Mouse (Mus musculus) CH12.LX (cell line): Measurements from ENCODE around the gene Gm45233. TPM values are rescaled to one million over a fixed set of nuclear protein-coding genes. Genes with fewer than 3 reads are reported as not detected.

Experiments used
- DNase-seq: peaks from one replicate; pipeline ENCODE4 v3.0.0-alpha.2; 2013; ENCODE audit errors: extremely low read depth
- H3K27ac ChIP-seq: 2 replicates; pipeline ENCODE4 v1.5.1; 2012; ENCODE audit warnings: low read depth, mild to moderate bottlenecking, control low read depth, moderate library complexity; ENCODE audit not compliant: insufficient read depth
- H3K27me3 ChIP-seq: replicated peaks from 2 replicates; pipeline ENCODE3; 2012; ENCODE audit warnings: inconsistent platforms
- H3K36me3 ChIP-seq, 2 experiments: replicated peaks in 1 of 2; 2 replicates each; pipeline versions ENCODE3 to v1.6.1; 2012; ENCODE audit warnings: inconsistent platforms in 1 of 2, low read length in 1 of 2, mild to moderate bottlenecking in 1 of 2, mixed read lengths in 1 of 2, moderate library complexity in 1 of 2; ENCODE audit not compliant: control insufficient read depth in 1 of 2, insufficient read depth in 1 of 2
- H3K4me1 ChIP-seq, 2 experiments: 2 replicates each; pipeline ENCODE4 v1.6.1; 2012; ENCODE audit warnings: inconsistent platforms in 1 of 2, moderate library complexity in 1 of 2; ENCODE audit not compliant: insufficient read depth in 2 of 2, control insufficient read depth in 1 of 2
- H3K4me2 ChIP-seq: 2 replicates; pipeline ENCODE4 v1.6.1; 2012; ENCODE audit warnings: low read depth, mild to moderate bottlenecking, control low read depth; ENCODE audit not compliant: poor library complexity, insufficient read depth, severe bottlenecking
- H3K4me3 ChIP-seq, 3 experiments: fragments of 150-350 bp in 1 of 3; sonication (generic) in 1 of 3; replicated peaks in 1 of 3; 2 replicates each; pipeline versions ENCODE3 to v1.5.1; 2011 to 2012; ENCODE audit warnings: low read depth in 2 of 3, low read length in 2 of 3, mild to moderate bottlenecking in 2 of 3, moderate library complexity in 2 of 3, control low read depth in 1 of 3, improper control_type of control experiment in 1 of 3, inconsistent platforms in 1 of 3, mixed read lengths in 1 of 3; ENCODE audit not compliant: poor library complexity in 1 of 3
- H3K79me2 ChIP-seq: replicated peaks from 2 replicates; pipeline ENCODE4 v1.6.1; 2012; ENCODE audit warnings: mild to moderate bottlenecking, moderate library complexity; ENCODE audit not compliant: control insufficient read depth, poor library complexity, insufficient read depth, severe bottlenecking; ENCODE audit errors: extremely low read depth
- H3K9ac ChIP-seq: 2 replicates; pipeline ENCODE4 v1.6.1; 2012; ENCODE audit warnings: low read depth, mild to moderate bottlenecking, control low read depth, moderate library complexity; ENCODE audit not compliant: insufficient read depth
- H3K9me3 ChIP-seq: replicated peaks from 2 replicates; pipeline ENCODE3; 2012; ENCODE audit warnings: low read length, inconsistent platforms, mixed read lengths
- CHD1 ChIP-seq: IDR thresholded peaks from 2 replicates; pipeline ENCODE4 v1.6.1; 2012; ENCODE audit warnings: low read depth, low read length, improper control_type of control experiment, inconsistent platforms
- CHD2 ChIP-seq: IDR thresholded peaks from 2 replicates; pipeline ENCODE4 v1.6.1; 2011; ENCODE audit warnings: low read length, improper control_type of control experiment
- ELF1 ChIP-seq: IDR thresholded peaks from 2 replicates; pipeline ENCODE4 v1.6.1; 2014; ENCODE audit warnings: low read depth, mild to moderate bottlenecking, inconsistent platforms, low read length, improper control_type of control experiment
- EP300 ChIP-seq: IDR thresholded peaks from 2 replicates; pipeline ENCODE4 v1.6.1; 2011; ENCODE audit warnings: low read length, improper control_type of control experiment
- ETS1 ChIP-seq: conservative IDR thresholded peaks from 2 replicates; pipeline ENCODE4 v1.6.1; 2012; ENCODE audit warnings: low read depth, mild to moderate bottlenecking, inconsistent platforms, low read length, improper control_type of control experiment, moderate library complexity
- HCFC1 ChIP-seq: IDR thresholded peaks from 2 replicates; pipeline ENCODE4 v1.6.1; 2012; ENCODE audit warnings: low read depth, mild to moderate bottlenecking, inconsistent platforms, low read length, improper control_type of control experiment
- IRF4 ChIP-seq: IDR thresholded peaks from 2 replicates; pipeline ENCODE4 v1.6.1; 2014; ENCODE audit warnings: low read depth, mild to moderate bottlenecking, inconsistent platforms, low read length, improper control_type of control experiment
- JUN ChIP-seq: IDR thresholded peaks from 2 replicates; pipeline ENCODE4 v1.6.1; 2011; ENCODE audit warnings: low read depth, mild to moderate bottlenecking, low read length, improper control_type of control experiment, moderate library complexity; ENCODE audit not compliant: insufficient read depth
- JUND ChIP-seq: conservative IDR thresholded peaks from 2 replicates; pipeline ENCODE4 v1.6.1; 2011; ENCODE audit warnings: low read depth, low read length, improper control_type of control experiment
- KAT2A ChIP-seq: IDR thresholded peaks from 2 replicates; pipeline ENCODE4 v1.6.1; 2012; ENCODE audit warnings: low read length, improper control_type of control experiment, inconsistent platforms; ENCODE audit not compliant: insufficient replicate concordance
- MAFK ChIP-seq: IDR thresholded peaks from 2 replicates; pipeline ENCODE4 v1.6.1; 2011; ENCODE audit warnings: low read length, improper control_type of control experiment; ENCODE audit not compliant: insufficient replicate concordance
- MXI1 ChIP-seq: IDR thresholded peaks from 2 replicates; pipeline ENCODE4 v1.6.1; 2011; ENCODE audit warnings: mild to moderate bottlenecking, low read depth, low read length, improper control_type of control experiment
- NELFE ChIP-seq: IDR thresholded peaks from 2 replicates; pipeline ENCODE4 v1.6.1; 2011; ENCODE audit warnings: low read depth, low read length, improper control_type of control experiment
- NRF1 ChIP-seq: IDR thresholded peaks from 2 replicates; pipeline ENCODE4 v1.6.1; 2014; ENCODE audit warnings: low read depth, mild to moderate bottlenecking, inconsistent platforms, low read length, improper control_type of control experiment, moderate library complexity
- POLR2A ChIP-seq: IDR thresholded peaks from 2 replicates; pipeline ENCODE4 v1.6.1; 2011; ENCODE audit warnings: low read depth, mild to moderate bottlenecking, improper control_type of control experiment, low read length
- POLR2AphosphoS2 ChIP-seq: IDR thresholded peaks from 2 replicates; pipeline ENCODE4 v1.6.1; 2011; ENCODE audit warnings: low read depth, low read length, improper control_type of control experiment
- RAD21 ChIP-seq: IDR thresholded peaks from 2 replicates; pipeline ENCODE4 v1.6.1; 2011; ENCODE audit warnings: low read depth, mild to moderate bottlenecking, low read length, improper control_type of control experiment, moderate library complexity
- SIN3A ChIP-seq: IDR thresholded peaks from 2 replicates; pipeline ENCODE4 v1.6.1; 2012; ENCODE audit warnings: low read length, improper control_type of control experiment, inconsistent platforms
- SMC3 ChIP-seq: IDR thresholded peaks from 2 replicates; pipeline ENCODE4 v1.6.1; 2011; ENCODE audit warnings: low read depth, low read length, improper control_type of control experiment
- TCF12 ChIP-seq: IDR thresholded peaks from 2 replicates; pipeline ENCODE4 v1.6.1; 2014; ENCODE audit warnings: low read depth, mild to moderate bottlenecking, inconsistent platforms, low read length, improper control_type of control experiment
- USF1 ChIP-seq: IDR thresholded peaks from 2 replicates; pipeline ENCODE4 v1.6.1; 2014; ENCODE audit warnings: low read depth, mild to moderate bottlenecking, inconsistent platforms, low read length, improper control_type of control experiment
- USF2 ChIP-seq: conservative IDR thresholded peaks from 2 replicates; pipeline ENCODE4 v1.6.1; 2011; ENCODE audit warnings: low read depth, low read length, improper control_type of control experiment
- ZC3H11A ChIP-seq: IDR thresholded peaks from 2 replicates; pipeline ENCODE4 v1.6.1; 2012; ENCODE audit warnings: low read depth, mild to moderate bottlenecking, inconsistent platforms, low read length, improper control_type of control experiment
- dilution Hi-C: fragments of 300-500 bp; cut with MboI; formaldehyde crosslinking; loops from 2 replicates; pipeline ENCODE4 v1.14.3; 2020; ENCODE audit warnings: low sequenced_read_pairs; ENCODE audit not compliant: extremely low pct_unique_long_range_greater_than_20kb, extremely low pct_ligation_motif_present
- in situ Hi-C: fragments of 300-500 bp; cut with MboI; formaldehyde crosslinking; loops from 3 replicates; pipeline ENCODE4 v1.14.3; 2019; ENCODE audit warnings: low sequenced_read_pairs, low pct_ligation_motif_present, low pct_unique_long_range_greater_than_20kb, mixed read lengths
- polyA plus RNA-seq: library from polyadenylated mRNA; unstranded; fragments of >175 nt; gene quantifications from 2 replicates; pipeline ENCODE4 v1.2.1, GENCODE M21; 2012; ENCODE audit warnings: low read depth; ENCODE audit not compliant: insufficient read length
- total RNA-seq, 2 experiments: library from RNA; depleted of rRNA; stranded (reverse); fragments of 300-350 nt in 1 of 2; fragments of >200 nt in 1 of 2; gene quantifications; 2 replicates each; pipeline ENCODE4 v1.2.3; 2012 to 2014

The Gm45233 gene
- total and polyA plus RNA-seq, 3 experiments = 0.66 TPM; not detected in 2

GRCm38 (mm10) chr7:43452609-43453008 lies 8.7 kb downstream of the Gm45233 start (continued):
- TF ChIP-seq MXI1 (no peak), HCFC1 (no peak), TCF12 (no peak)

GRCm38 (mm10) chr7:43453599-43454355 lies 9.8 kb downstream of the Gm45233 start:
- no peaks in the 10 kb centered on the region for H3K79me2 ChIP-seq
- peaks cover 4 to 22% of the 10 kb centered on the region in 2 experiments; a peak in 3 of 4 replicates for H3K4me1 ChIP-seq
- no peak for DNase-seq
- peaks cover 50 to 81% of the 10 kb centered on the region in 2 experiments for H3K36me3 ChIP-seq
- H3K4me2 ChIP-seq = no peak overlapping the region
- no peak overlapping the region for H3K27ac ChIP-seq
- no peaks in the 10 kb centered on the region for H3K27me3 ChIP-seq
- H3K9ac ChIP-seq = no peak overlapping the region
- dilution Hi-C loops = no loop called here
- H3K4me3 ChIP-seq = no peak overlapping the region
- in situ Hi-C loops = no loop called here
- H3K9me3 ChIP-seq = no peaks in the 10 kb centered on the region
- TF ChIP-seq SIN3A (no peak), NELFE (no peak), CHD2 (no peak), KAT2A (no peak), NRF1 (no peak), EP300 (no peak), USF1 (no peak), SMC3 (no peak), MAFK (no peak), POLR2AphosphoS2 (no peak), ELF1 (no peak), HCFC1 (no peak), RAD21 (no peak), JUND (no peak), IRF4 (no peak)

GRCm38 (mm10) chr7:43454371-43454770 lies 10.4 kb downstream of the Gm45233 start:
- H3K27ac ChIP-seq = no peak overlapping the region
- no peaks in the 10 kb centered on the region for H3K27me3 ChIP-seq
- no peak for DNase-seq
- in situ Hi-C loops = no loop called here
- H3K9me3 ChIP-seq = no peaks in the 10 kb centered on the region
- no peak overlapping the region for H3K9ac ChIP-seq
- H3K79me2 ChIP-seq = no peaks in the 10 kb centered on the region
- H3K4me1 ChIP-seq = peaks cover 3 to 16% of the 10 kb centered on the region in 2 experiments; a peak in 3 of 4 replicates
- dilution Hi-C loops = no loop called here
- H3K4me2 ChIP-seq = no peak overlapping the region
- H3K4me3 ChIP-seq = no peak overlapping the region
- TF ChIP-seq RAD21 = no peak
- TF ChIP-seq IRF4 = no peak
- no peak for TF ChIP-seq POLR2A
- no peak for TF ChIP-seq ETS1
- no peak for TF ChIP-seq NELFE
- no peak for TF ChIP-seq EP300
- no peak for TF ChIP-seq USF1
- TF ChIP-seq ZC3H11A = no peak
- TF ChIP-seq KAT2A = no peak
- no peak for TF ChIP-seq CHD1
- TF ChIP-seq JUND = no peak
- TF ChIP-seq JUN = no peak
- no peak for TF ChIP-seq USF2
- TF ChIP-seq, all 38 proteins: peak for 0
- peaks cover 50 to 79% of the 10 kb centered on the region in 2 experiments for H3K36me3 ChIP-seq
